Mouse (Mus musculus) ES-Bruce4 (cell line): ENCODE measurements at regions not wholly inside any gene's neighbourhood (a gene's known extent, or its start where the extent isn't known, plus 50 kb on each side); places are given as distances from the start of the nearest gene placed in this dataset.

ENCODE experiments used
- H3K27ac ChIP-seq: 2 replicates; pipeline ENCODE4 v1.5.1; 2012; ENCODE audit warnings: low read length, inconsistent platforms; ENCODE audit not compliant: insufficient read depth
- H3K27me3 ChIP-seq: 2 replicates; pipeline ENCODE4 v1.6.1; 2012; ENCODE audit warnings: mild to moderate bottlenecking, low read length, inconsistent platforms; ENCODE audit not compliant: control insufficient read depth, poor library complexity, insufficient read depth, severe bottlenecking
- H3K36me3 ChIP-seq: 2 replicates; pipeline ENCODE4 v1.6.1; 2012; ENCODE audit warnings: inconsistent platforms, mild to moderate bottlenecking, low read length, moderate library complexity; ENCODE audit not compliant: control insufficient read depth, poor library complexity, insufficient read depth, severe bottlenecking
- H3K4me1 ChIP-seq: one replicate; pipeline ENCODE4 v1.8.1; 2011; ENCODE audit warnings: low read length; ENCODE audit not compliant: control insufficient read depth, insufficient read depth
- H3K4me3 ChIP-seq: 2 replicates; pipeline ENCODE4 v1.5.1; 2011; ENCODE audit warnings: low read depth, mild to moderate bottlenecking, low read length
- H3K9ac ChIP-seq: 2 replicates; pipeline ENCODE4 v1.6.1; 2012; ENCODE audit warnings: low read depth, mild to moderate bottlenecking, inconsistent platforms; ENCODE audit not compliant: poor library complexity, severe bottlenecking
- H3K9me3 ChIP-seq: replicated peaks from 2 replicates; pipeline ENCODE4 v1.6.1; 2012; ENCODE audit warnings: mild to moderate bottlenecking, low read length, inconsistent platforms; ENCODE audit not compliant: control insufficient read depth, poor library complexity, insufficient read depth, severe bottlenecking
- CTCF ChIP-seq: IDR thresholded peaks from one replicate; pipeline ENCODE4 v1.8.1; 2011; ENCODE audit warnings: low read depth, low read length
- EP300 ChIP-seq: IDR thresholded peaks from 2 replicates; pipeline ENCODE4 v1.6.1; 2011; ENCODE audit warnings: low read depth, low read length; ENCODE audit not compliant: insufficient read depth
- POLR2A ChIP-seq: IDR thresholded peaks from one replicate; pipeline ENCODE4 v1.8.1; 2011; ENCODE audit warnings: low read length; ENCODE audit not compliant: insufficient read depth

DNA sequence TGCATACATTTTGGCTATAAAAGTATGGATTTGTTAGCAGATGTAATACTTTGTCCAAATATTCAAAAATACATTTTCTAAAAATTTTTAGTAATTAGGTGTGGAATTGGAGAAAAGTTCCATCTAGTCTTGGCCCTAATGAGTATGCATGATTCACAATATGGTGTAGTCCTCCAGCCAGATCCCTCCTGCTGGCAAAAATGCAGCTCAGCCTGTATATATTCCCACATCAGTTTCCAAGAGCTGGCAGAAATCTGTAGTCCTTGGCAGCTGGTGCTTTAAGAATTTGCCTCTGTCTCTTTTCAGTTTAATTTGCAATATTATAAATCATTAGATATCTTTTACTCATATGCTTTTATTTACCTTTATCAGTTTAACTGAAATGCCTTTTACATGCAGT lies 1358.3 kb downstream of the Lrfn5 start:
- Histone ChIP-seq H3K4me1 (no peaks in the 10 kb centered on the region), H3K9ac (no peak overlapping the region), H3K36me3 (no peaks in the 10 kb centered on the region), H3K27me3 (no peaks in the 10 kb centered on the region), H3K27ac (no peak overlapping the region), H3K9me3 (no peaks in the 10 kb centered on the region), H3K4me3 (no peak overlapping the region)
- TF ChIP-seq EP300 (no peak), POLR2A (no peak), CTCF (no peak)

DNA sequence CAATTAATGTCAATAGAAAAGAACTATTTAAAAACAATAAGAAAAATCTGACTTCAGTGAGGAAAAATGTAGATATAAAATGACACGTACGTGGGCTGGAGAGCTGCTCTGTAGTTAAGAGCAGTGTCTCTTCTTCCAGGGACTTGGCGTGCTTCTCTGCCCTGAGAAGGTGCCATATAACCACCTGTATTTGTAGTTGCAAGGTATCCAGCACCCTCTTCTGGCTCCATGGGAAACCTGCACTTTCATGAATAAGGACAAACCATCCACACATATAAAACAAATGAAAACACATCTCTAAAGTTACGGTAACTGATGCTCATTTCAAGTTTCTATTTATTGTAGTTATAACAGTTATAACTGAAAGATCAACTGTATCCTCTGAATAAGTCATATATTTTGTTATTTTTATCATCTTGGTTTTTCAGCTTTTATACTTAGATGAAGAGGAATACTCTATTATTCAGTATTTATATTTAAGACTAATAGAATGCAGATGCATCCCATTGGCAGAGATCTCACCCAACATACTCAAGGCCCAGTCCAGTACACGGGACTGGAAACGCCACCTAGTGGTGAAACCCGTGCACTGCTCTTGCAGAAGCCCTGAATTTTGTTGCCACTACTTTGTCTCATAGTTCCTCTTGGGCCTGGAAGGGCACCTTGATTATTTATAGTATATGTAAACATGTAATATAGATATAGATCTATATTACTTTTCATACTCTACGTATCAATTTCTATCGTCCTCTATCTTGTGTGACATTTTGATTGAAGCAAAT lies 1370.1 kb downstream of the Lrfn5 start:
- H3K27ac ChIP-seq, result no peak overlapping the region
- H3K4me3 ChIP-seq, result no peak overlapping the region
- no peak overlapping the region for H3K9ac ChIP-seq
- H3K27me3 ChIP-seq, result no peaks in the 10 kb centered on the region
- H3K36me3 ChIP-seq, result no peaks in the 10 kb centered on the region
- TF ChIP-seq CTCF (peak; percentile 61), EP300 (no peak)
- no peaks in the 10 kb centered on the region for H3K4me1 ChIP-seq
- no peaks in the 10 kb centered on the region for H3K9me3 ChIP-seq
